Mouse (Mus musculus) layer of hippocampus, adult 8-10 months (tissue): Measurements from ENCODE around the gene Mmachc. TPM values are rescaled to one million over a fixed set of nuclear protein-coding genes. Genes with fewer than 3 reads are reported as not detected.

Source experiments
- total RNA-seq, 4 experiments: library from RNA; stranded (reverse); gene quantifications; 2 replicates each; pipeline ENCODE4 v1.2.4; 2022

Mmachc gene
- total RNA-seq, 4 experiments from 2014 or later = 15.4 to 20.4 (median 17.5) TPM

Other genes with a start within 250 kb of the Mmachc start
- gene Mast2, start 244.2 kb downstream of the Mmachc start, total RNA-seq = 100 to 1,000 TPM in 2 of 4 experiments, 10 to 100 TPM in 2; 80.6 to 106 (median 96.1) TPM
- gene Ipp, start 200.9 kb downstream of the Mmachc start, total RNA-seq = 10 to 100 TPM; 18.1 to 19.8 (median 19.0) TPM
- gene Tmem69, start 152.5 kb downstream of the Mmachc start, total RNA-seq = 10 to 100 TPM; 10.1 to 15.6 (median 14.4) TPM
- 10 to 100 TPM; 44.5 to 56.0 (median 50.0) TPM for gene Gpbp1l1, start 150.7 kb downstream of the Mmachc start, total RNA-seq
- gene Ccdc17, start 111.8 kb downstream of the Mmachc start, total RNA-seq = 1 to 10 TPM; 4.7 to 7.1 (median 5.7) TPM
- 10 to 100 TPM; 21.4 to 36.0 (median 28.5) TPM for gene Nasp, start 80.5 kb downstream of the Mmachc start, total RNA-seq
- 100 to 1,000 TPM; 403 to 423 (median 409) TPM for gene Akr1a1, start 56.7 kb downstream of the Mmachc start, total RNA-seq
- 100 to 1,000 TPM; 181 to 205 (median 195) TPM for gene Prdx1, start 22.9 kb downstream of the Mmachc start, total RNA-seq
- 1 to 10 TPM; 4.9 to 8.9 (median 6.2) TPM for gene Ccdc163, start 103 bp upstream of the Mmachc start, total RNA-seq
- 1 to 10 TPM; 4.1 to 5.9 (median 4.7) TPM for gene Tesk2, start 12.5 kb upstream of the Mmachc start, total RNA-seq
- gene Toe1, start 99.2 kb upstream of the Mmachc start, total RNA-seq = 10 to 100 TPM; 11.3 to 16.1 (median 14.0) TPM
- gene Mutyh, start 99.3 kb upstream of the Mmachc start, total RNA-seq = 1 to 10 TPM; 2.0 to 4.9 (median 2.9) TPM
- 1 to 10 TPM; 3.1 to 5.5 (median 5.2) TPM for gene Hpdl, start 113.3 kb upstream of the Mmachc start, total RNA-seq
- gene Zswim5, start 169.0 kb upstream of the Mmachc start, total RNA-seq = 10 to 100 TPM; 14.5 to 17.4 (median 16.1) TPM